Mouse (Mus musculus): ENCODE results near the gene Tnfsf9.

Tnfsf9 gene

DNA sequence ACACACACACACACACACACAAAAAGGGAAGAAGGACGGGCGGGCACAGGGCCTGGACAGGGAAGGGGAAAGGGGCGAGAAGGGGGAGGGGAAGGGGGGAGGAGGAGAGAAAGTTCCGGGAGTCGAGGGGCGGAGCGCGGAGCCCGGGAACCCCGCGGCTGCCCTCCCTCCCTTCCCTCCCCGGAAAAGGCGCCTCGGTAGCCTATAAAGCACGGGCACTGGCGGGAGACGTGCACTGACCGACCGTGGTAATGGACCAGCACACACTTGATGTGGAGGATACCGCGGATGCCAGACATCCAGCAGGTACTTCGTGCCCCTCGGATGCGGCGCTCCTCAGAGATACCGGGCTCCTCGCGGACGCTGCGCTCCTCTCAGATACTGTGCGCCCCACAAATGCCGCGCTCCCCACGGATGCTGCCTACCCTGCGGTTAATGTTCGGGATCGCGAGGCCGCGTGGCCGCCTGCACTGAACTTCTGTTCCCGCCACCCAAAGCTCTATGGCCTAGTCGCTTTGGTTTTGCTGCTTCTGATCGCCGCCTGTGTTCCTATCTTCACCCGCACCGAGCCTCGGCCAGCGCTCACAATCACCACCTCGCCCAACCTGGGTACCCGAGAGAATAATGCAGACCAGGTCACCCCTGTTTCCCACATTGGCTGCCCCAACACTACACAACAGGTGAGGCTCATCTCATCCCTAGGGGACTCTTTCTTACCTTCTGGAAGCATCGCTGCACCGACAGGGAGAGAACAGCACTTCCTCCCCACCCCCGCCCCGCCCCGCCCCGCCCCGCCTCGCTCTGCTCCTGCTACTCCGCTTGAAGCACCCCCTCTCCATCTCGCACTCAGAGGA is at the start of gene Tnfsf9:
TSS of gene Tnfsf9 (plus strand) at position 145 of the 854 bp plus-strand sequence.
- DNase-seq (ENCODE audit: low spot score in 2 of 2): peak in 1 of 2 experiments; percentile 38

DNA sequence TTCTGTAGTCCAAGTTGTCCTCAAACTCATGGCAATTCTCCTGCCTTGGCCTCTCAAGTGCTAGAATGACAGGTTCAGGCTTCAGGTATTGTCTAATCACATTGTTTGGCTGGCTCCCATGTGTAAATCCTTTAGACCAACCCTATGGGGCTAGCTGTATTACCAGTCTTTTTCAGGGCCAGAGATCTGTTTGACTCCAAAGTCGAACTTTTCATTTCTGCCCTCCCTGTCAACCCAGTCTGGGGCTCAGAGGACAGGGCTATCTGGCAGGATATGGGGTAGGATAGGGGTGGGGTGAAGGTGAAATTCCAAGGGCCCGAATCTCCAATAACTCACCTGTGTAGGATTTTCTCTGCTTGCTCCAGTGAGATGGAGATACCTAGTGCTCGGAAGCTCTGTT is 48.9 kb upstream of the Tnfsf9 start:
- no peak for DNase-seq (ENCODE audit: low spot score in 2 of 2)

DNA sequence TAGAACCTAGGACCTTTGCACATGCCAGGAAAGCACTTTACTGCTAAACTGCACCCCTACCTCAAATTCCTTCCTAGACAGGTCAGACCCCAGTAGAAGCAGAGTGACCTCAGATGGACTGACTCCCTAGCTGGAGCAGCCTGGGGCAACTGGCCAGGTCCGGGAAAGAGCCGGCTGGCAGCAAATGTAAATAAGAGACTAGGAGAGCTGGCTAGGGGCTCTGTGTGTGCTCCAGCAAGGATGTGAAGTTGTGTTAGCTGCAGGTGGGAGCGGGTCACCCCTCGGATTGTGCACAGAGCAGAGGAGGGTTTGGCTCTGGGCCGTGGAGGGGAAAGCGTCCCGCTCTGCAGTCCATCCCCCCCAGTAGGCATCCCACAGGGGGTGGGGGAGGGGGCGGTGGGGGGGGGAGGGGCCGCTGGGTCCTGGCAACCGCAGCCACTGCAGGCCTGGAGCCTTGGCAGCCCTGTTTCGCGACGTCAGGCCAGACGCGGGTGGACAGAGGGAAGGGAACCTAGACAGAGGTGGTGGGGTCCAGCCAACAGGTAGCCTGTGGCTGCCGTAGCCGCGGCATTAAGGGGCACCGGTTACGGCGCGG is 46.1 kb upstream of the Tnfsf9 start, which contains the start of gene Crb3:
TSS of gene Crb3 (plus strand) at position 215 of the 595 bp plus-strand sequence.
- no peak for DNase-seq (ENCODE audit: low spot score in 2 of 2)

DNA sequence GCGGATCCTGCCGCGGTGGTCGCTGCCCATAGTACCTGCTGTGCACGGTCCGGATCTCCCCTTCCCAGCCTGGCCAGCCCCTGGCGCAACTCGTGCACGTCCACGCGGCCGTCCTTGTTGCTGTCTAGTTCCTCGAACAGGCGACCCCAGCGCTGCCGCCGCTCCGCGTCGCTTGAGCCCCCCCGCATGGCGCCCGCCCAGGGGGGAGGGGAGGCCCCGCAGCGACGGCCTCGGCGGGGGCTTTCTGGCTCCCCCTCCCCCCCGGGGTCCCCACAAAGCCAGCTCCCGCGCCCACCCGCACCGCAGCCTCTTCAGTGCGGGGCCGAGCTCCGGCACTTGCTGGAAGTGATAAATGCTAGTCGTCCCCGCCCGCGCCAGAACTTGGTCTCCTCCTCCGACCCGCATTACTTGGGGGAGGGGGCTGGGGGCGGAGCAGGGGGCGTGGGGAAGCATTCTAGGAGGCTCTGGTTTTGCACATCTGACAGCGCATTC is 45.6 kb upstream of the Tnfsf9 start, which contains the start of gene Slc25a23:
TSS of gene Slc25a23 (minus strand) at position 378 of the 492 bp plus-strand sequence.
- DNase-seq (ENCODE audit: low spot score in 2 of 2): peak; percentile 27 to 46

DNA sequence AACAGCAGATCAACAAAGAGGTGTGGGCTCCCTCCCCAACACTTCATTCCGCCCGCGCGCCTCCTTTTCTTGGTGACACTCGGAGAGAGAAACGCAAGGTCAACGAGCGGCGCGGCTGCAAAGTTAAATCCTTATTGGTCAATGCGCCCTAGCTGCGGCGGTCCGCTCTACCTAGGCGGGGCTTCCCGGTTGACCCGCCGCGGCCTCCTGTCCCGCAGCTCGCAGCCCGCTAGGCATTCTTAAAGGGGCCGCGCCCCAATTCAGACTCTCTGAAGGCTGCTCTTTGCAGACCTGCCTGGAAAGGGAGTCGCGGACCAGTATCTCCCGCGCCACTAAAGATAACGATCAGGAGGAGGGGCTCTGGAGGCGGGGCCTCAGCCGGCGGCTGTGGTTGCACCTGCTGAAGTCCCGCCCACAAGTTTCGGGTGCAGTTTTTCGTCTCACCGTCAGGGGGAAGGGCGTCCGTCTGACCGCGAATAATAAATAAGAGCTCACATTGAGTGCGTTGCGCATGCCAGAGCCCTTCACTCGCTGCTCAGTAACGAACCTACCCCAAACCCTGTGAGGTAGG is 44.8 kb upstream of the Tnfsf9 start:
- peak; percentile 91 to 98 for DNase-seq (ENCODE audit: low spot score in 2 of 2)

DNA sequence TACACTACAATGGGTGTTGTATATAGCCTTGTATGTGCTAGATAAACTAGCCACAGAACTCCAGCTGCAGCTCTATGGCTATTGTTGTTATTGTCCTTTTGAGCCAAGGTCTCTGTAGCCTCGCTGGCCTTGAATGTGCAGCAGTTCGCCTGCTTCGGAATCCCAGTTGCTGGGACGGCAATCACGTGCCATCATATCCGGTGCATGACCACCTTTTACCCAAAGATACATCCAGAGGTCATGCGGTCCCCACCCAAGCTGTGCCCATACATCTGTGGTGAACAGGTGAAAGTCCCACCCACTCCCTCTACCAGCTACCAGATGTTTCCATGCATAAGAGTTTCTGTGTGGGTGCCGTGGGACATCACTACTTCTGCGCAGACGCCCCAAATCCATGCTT is 44.1 kb upstream of the Tnfsf9 start:
- no peak for DNase-seq (ENCODE audit: low spot score in 2 of 2)

DNA sequence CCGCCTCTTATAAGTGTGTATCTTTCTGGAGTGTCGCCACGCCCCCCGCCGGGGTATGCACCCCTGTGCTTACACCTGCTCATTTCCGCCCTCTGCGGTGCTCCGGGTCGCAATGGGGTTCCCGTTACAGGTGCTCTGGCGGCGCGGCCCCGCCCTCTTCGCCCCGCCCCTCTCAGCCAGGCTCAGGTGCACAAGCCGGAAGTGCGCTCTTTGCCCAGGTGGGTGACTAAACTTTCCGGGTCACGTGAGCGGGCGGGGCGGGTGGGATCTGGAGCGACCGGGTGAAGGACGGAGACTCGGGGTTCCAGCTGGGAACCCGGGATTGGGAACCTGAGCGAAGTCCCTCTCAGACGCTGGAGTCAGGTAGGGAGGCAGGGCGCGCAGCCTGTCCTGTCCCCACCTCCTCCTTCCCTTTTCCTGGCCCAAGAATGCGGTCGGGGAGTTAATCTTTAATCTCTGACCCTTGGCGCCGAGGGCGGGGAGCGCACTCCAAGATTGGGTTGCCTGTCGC is 43.1 kb upstream of the Tnfsf9 start:
- peak; percentile 51 to 70 for DNase-seq (ENCODE audit: low spot score in 2 of 2)

DNA sequence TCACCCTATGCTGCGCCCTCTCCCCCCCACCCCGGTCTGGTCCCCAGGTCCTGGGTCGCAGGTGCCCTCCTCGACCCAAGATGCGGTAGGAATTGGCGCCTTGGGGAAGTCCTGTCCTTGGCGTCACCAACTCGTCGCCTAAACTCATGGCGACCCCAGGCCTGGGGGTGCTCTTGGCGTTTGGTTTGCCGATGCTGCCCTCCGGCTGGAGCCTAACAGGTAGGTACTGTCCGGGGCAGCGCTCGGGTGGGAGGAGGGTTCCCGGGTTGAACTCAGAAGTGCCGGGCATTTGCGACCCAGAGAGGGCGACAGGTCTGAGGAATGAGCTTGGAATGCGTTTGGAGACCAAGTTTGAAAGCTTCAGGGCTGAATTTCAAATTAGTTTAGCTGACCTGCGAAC is 42.6 kb upstream of the Tnfsf9 start:
- no peak for DNase-seq (ENCODE audit: low spot score in 2 of 2)

DNA sequence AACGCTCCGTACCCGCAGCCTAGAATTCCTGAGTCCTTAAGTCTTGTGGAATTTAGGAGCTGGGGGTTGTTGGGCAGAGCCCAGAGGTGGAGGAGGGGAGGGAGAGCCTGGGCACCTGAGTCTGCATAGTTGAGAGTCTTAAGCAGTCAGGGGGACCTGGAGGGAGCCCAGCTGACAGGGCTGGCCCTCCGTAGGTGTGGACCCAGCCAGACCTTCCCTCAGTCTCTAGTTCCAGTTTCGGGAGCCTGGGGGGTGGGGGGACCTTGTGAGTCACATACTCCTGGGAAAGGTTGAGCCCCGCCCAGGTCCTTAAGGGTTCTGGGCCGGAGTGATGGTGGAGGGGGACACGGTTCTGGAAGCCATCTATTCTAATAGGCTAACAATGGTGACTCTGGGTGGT is 42.1 kb upstream of the Tnfsf9 start:
- no peak for DNase-seq (ENCODE audit: low spot score in 2 of 2)

DNA sequence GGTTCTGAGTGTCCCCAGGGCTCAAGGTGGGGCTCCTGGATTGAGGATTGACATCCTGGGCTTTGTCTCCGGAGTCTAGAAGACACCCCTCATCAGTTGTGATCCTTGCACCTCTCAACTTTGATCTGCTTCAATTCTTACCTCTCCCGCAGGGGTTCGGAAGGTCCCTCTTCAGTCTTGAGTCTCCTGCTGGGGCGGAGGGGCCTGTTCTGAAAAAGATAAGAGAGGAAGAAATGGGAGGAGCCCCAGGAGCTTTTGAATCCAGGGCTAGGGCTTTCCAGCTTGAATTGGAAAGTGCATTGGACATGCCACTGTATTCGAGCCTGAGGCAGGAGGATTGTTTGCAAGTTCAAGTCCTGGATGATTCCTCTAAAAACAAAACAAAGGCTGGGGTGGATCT is 38.2 kb upstream of the Tnfsf9 start:
- no peak for DNase-seq (ENCODE audit: low spot score in 2 of 2)

DNA sequence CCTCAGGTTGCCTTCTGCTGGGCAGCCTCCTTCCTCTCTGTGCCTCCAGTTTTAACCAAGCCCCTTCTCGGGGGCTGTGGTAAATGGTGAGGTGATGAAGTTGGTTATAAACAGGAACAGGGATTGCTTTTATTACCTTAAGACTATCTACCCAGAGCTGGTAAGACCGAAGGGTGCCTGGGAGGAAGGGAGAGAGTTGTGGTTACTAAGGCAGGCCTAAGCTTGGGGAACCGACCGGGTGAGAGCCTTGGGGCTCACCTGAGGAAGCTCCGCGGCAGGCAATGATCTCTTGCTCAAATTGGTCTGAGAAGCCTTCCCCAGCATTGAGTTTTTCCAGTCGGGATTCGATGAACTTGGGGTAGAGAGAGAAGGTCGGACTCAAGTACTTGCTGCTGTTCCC is 34.9 kb upstream of the Tnfsf9 start:
- DNase-seq (ENCODE audit: low spot score in 2 of 2): no peak

DNA sequence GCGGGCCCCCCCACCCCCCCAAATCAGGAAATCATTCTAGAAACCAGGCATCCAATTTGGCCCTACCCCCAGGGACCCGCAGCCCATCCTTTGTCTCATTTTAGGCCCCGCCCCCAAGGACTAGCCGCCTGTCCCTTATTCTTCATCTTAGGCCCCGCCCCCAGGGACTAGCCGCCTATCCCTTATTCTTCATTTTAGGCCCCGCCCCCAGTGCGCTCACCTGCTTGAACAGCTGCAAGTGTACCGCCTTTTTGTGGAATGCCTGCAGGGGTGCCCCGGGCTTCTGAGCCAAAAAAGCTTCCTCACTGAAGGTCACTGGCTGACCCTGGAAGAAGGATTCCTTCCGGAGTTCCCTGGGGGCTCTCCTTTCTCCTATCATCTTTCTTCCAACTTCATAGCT is 34.4 kb upstream of the Tnfsf9 start:
- no peak for DNase-seq (ENCODE audit: low spot score in 2 of 2)

DNA sequence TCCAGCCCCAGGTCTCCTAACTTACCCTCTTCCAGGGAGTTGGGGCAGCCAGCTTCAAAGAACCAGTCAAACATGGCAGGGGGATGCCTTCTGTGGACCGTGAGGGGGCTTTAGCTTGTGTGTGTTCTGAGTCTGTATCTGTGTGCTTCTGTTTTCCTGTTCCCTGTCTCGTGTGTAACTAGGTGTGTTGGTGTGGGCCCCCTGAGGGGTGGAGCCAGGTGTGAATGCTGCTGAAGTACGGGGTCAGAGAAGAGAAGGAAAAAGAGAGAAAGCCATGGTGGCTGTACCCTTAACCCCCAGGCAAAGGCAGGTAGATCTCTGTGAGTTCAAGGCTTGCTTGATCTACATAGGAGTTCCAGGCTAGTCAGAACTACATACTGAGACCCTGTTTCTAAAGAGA is 28.2 kb upstream of the Tnfsf9 start:
- DNase-seq (ENCODE audit: low spot score in 2 of 2): no peak

DNA sequence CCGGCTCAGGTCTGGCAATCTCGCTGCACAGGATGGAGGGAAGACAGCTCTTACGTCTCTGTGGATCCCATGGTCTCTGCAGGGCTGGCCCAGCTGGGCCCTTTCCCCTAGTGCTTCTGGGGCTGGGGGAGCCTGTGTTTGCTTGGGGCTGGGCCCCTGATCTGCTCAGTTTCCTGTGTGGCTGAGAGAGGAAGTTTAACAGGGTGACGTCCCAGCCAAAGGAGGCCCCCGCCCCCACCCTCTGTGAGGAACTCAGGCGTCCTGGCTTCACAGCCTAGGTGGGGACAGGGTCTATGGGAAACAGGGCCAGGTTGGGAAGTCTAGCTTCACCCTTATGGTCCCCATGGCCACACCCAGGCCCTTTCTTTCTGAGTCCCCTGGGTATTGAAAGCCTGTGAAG is 26.8 kb upstream of the Tnfsf9 start, which contains the start of gene Dennd1c:
TSS of gene Dennd1c (minus strand) at position 179 of the 400 bp plus-strand sequence.
- no peak for DNase-seq (ENCODE audit: low spot score in 2 of 2)

DNA sequence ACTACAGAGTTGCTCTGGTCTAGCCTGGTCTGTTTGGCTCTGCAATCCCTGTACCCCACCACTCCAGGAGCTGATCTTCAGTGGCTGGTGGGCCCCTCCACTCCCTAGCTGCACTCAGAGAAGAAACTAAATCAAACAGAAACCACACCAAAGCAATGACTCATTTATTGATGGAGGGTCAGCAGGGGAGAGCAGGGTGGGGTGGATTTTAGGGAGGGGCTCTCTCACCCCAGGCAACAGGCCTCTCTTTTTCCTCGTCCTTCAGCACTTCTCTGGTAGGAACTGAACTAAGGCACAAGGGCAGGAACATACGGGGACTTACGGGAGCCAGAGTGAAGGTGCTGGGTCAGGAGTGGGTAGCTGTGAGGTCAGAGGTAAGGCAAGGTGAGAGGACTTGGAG is 25.2 kb upstream of the Tnfsf9 start:
- no peak for DNase-seq (ENCODE audit: low spot score in 2 of 2)

DNA sequence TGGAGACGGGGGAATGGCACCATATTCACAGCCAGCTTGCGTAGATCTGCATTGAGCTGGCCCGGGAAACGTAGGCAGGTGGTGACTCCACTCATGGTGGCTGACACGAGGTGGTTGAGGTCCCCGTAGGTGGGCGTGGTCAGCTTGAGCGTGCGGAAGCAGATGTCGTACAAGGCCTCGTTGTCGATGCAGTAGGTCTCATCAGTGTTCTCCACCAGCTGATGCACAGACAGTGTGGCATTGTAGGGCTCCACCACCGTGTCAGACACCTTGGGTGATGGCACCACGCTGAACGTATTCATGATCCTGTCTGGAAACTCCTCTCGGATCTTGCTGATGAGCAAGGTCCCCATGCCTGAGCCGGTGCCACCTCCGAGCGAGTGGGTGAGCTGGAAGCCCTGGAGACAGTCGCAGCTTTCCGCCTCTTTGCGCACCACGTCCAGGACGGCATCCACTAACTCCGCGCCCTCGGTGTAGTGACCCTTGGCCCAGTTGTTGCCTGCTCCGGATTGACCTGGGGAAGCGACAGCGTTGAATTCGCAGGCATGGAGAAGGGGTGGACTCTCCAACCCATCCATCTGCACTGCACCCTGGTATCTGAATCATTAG is 23.8 kb upstream of the Tnfsf9 start:
- no peak for DNase-seq (ENCODE audit: low spot score in 2 of 2)

DNA sequence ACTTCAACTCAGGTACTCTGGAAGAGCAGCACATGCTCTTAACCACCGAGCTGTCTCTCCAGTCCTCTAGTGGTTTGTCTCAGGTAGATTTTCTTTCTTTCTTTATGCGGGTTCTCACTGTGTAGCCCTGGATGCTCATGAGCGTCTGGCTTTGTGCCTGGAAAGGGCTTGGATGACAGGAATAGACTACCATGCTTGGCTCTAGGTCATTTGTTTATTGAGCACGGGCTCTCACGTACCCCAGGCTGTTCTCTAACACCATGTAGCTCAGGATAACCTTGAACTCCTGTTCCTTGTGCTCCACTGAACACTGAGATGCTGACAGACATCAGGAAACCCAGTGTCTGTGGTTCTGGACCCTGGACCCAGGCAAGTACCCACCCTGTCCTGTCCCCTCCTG is 22.6 kb upstream of the Tnfsf9 start:
- DNase-seq (ENCODE audit: low spot score in 2 of 2): no peak

DNA sequence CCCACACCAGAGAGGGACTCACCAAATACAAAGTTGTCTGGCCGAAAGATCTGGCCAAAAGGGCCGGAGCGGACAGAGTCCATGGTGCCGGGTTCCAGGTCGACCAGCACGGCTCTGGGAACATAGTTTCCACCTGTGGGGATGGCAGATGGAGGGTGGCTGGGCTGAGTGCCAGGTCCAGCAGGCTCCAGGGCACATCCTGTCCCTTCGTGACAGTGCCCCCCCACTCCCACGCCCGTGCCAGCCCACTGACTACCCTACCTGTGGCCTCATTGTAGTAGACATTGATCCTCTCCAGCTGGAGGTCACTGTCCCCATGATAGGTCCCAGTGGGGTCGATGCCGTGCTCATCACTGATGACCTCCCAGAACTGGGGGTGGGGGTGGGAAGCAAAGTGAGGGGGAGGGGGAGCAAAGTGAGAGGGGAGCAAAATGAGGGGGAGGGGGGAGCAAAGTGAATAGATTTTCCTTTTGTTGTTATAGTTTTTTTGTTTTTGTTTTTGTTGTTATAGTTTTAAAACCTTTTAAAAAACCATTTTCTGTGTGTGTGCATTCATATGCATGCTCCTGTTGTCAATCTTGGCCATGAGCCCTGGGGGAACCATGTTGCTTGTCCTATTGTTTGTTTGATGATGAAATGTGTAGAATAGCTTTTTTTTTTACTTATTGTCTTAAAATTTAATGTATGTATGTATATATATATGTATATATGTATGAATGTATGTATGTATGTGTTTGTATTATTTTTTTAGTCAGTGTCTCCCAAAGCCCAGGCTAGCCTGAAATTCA is 19.0 kb upstream of the Tnfsf9 start:
- no peak for DNase-seq (ENCODE audit: low spot score in 2 of 2)

DNA sequence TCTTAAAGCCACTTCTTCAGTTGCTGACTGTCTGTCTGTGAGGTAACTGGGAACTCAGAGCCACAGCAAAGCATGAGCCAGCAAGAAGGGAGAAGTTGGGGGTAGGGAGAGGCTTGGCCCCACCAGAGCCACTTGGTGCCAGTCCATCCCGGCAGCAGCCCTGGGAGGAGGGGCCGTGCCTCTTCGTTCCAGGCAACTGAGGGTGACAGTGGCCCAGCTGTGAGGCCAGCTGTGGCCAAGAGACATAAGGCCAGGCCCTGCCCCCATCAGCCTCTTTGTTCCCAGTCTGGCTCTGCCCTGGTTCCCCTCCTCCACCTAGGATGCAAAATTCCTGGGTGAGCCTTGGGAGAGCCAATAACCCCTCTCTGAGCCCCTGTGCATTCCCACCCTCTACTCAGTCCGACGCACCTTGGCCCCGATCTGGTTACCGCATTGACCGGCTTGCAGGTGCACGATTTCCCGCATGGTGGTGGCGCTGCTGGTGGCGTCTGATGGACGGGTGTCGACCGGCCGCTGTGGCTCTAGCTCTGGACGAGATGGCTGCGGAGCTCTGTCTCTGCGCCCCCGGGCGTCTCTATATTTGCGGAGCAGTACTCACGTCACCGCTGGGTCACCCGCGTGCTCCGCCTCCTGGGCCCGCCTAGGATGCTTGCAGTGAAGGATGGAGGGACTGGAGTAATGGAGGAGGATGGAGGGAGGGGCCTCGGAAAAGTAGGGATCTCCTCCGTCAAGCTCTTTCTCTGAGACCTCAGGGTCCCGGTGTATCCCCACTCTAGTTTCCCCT is 17.9 kb upstream of the Tnfsf9 start, which contains the start of gene Tubb4a:
TSS of gene Tubb4a (minus strand) at position 734 of the 784 bp plus-strand sequence.
- no peak for DNase-seq (ENCODE audit: low spot score in 2 of 2)

DNA sequence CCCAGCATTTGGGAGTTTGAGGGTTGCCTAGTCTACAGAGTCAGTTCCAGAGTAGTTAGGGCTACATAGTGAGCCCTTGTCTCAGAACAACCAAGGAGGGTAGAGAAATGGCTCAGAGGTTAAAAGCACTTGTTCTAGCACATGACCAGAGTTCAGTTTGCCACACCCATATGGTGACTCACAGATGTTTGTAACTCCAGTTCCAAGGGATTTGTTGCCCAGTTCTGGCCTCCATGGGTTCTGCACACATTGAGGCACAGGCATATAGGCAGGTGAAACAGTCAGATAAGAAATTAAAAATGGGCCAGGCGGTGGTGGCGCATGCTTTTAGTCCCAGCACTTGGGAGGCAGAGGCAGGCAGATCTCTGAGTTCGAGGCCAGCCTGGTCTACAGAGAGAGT is 10.9 kb upstream of the Tnfsf9 start:
- no peak for DNase-seq (ENCODE audit: low spot score in 2 of 2)
